Mouse (Mus musculus) liver, embryonic 14.5 days (tissue): ENCODE measurements around the gene Gfod1. TPM values are rescaled to one million over a fixed set of nuclear protein-coding genes. Genes with fewer than 3 reads are reported as not detected.

Source experiments
- ATAC-seq: fragments of 200-750 bp; cut with Nextera tagmentation; 2 replicates; pipeline ENCODE4 v1.8.0; 2017; ENCODE audit warnings: moderate number of reproducible peaks, mild to moderate bottlenecking, moderate library complexity; ENCODE audit not compliant: insufficient read depth
- DNase-seq, 3 experiments: peaks; one replicate each; pipeline ENCODE4 v3.0.0-alpha.2; 2012 to 2013; ENCODE audit warnings: low read depth in 3 of 3, low spot score in 3 of 3
- H3K27ac ChIP-seq: fragments of 300-500 bp; sonication (generic); 2 replicates; pipeline ENCODE4 v1.5.1; 2014; ENCODE audit warnings: moderate library complexity, mild to moderate bottlenecking, control low read depth, inconsistent platforms
- H3K27me3 ChIP-seq: fragments of 300-500 bp; sonication (generic); 2 replicates; pipeline ENCODE4 v1.6.1; 2014; ENCODE audit warnings: mild to moderate bottlenecking, low read length, moderate library complexity; ENCODE audit not compliant: control insufficient read depth, insufficient read depth
- H3K36me3 ChIP-seq: fragments of 300-500 bp; sonication (generic); replicated peaks from 2 replicates; pipeline ENCODE4 v1.6.1; 2014; ENCODE audit warnings: low read depth; ENCODE audit not compliant: control insufficient read depth, insufficient read depth
- H3K4me1 ChIP-seq, 2 experiments: fragments of 200-500 bp in 1 of 2; fragments of 300-500 bp in 1 of 2; sonication (generic) in 1 of 2; replicated peaks; 2 replicates each; pipeline ENCODE4 v1.6.1; 2012 to 2014; ENCODE audit warnings: antibody characterized with exemption in 1 of 2, inconsistent platforms in 1 of 2, low read length in 1 of 2; ENCODE audit not compliant: control insufficient read depth in 2 of 2, insufficient read depth in 2 of 2
- H3K4me2 ChIP-seq: fragments of 300-500 bp; sonication (generic); 2 replicates; pipeline ENCODE4 v1.6.1; 2014; ENCODE audit warnings: low read depth, mild to moderate bottlenecking, control low read depth, moderate library complexity
- H3K4me3 ChIP-seq, 2 experiments: fragments of 200-500 bp in 1 of 2; fragments of 300-500 bp in 1 of 2; sonication (generic) in 1 of 2; 2 replicates each; pipeline ENCODE4 v1.5.1; 2012 to 2014; ENCODE audit warnings: low read depth in 2 of 2, low read length in 2 of 2, mild to moderate bottlenecking in 2 of 2, control low read depth in 1 of 2, inconsistent platforms in 1 of 2, moderate library complexity in 1 of 2; ENCODE audit not compliant: insufficient read depth in 1 of 2
- H3K9ac ChIP-seq: fragments of 300-500 bp; sonication (generic); replicated peaks from 2 replicates; pipeline ENCODE4 v1.6.1; 2014; ENCODE audit warnings: mild to moderate bottlenecking, control low read depth, moderate library complexity
- H3K9me3 ChIP-seq: fragments of 300-500 bp; sonication (generic); 2 replicates; pipeline ENCODE4 v1.6.1; 2016; ENCODE audit warnings: low read length, mixed read lengths; ENCODE audit not compliant: control insufficient read depth
- CTCF ChIP-seq: IDR thresholded peaks from 2 replicates; pipeline ENCODE4 v1.5.1; 2016; ENCODE audit warnings: antibody characterized with exemption, low read depth, control low read depth
- EP300 ChIP-seq: IDR thresholded peaks from 2 replicates; pipeline ENCODE4 v1.6.1; 2016; ENCODE audit warnings: antibody characterized with exemption, low read depth
- WGBS: fragments of 180-500 bp; shearing (Covaris S2); extraction: QIAGEN DNeasy Blood & Tissue Kit; methylation state at CpG from one replicate; pipeline ENCODE4 v1.1.7; 2014; ENCODE audit not compliant: insufficient replicate concordance; 5-methylcytosine and 5-hydroxymethylcytosine counted together
- polyA plus RNA-seq, 2 experiments: library from polyadenylated mRNA; depleted of rRNA in 1 of 2; stranded (reverse) in 1 of 2; unstranded in 1 of 2; fragments of >200 nt; fragmentation: Nextera tagmentation in 1 of 2; extraction: Ambion mirVana in 1 of 2; gene quantifications; 2 replicates each; pipeline versions ENCODE4 v1.2.1 to v1.2.3; 2012 to 2014

Gfod1 gene
- polyA plus RNA-seq, 2 experiments = 0.41 to 0.42 TPM

DNA sequence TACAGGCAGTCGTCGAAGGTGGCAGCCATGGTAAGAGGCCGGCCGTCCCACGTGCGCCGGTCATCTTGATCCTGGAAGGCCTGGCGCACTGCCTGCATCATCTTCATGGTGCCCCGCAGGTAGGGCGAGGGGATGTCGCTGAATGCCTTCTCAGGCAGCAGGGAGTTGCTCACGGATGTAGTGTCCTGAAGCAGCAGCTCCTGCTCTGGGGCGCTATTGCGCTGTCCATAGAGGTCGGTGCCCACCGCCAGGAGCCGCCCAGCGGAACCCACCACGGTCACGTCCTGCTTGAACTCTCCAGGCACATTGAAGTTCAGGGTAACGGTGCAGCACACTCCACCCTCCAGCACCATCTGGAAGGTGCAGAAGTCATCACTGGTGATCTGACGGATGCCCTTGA lies 103.5 kb downstream of the Gfod1 start:
- Histone ChIP-seq H3K9ac (no peak overlapping the region), H3K27ac (no peak overlapping the region), H3K4me2 (no peak overlapping the region), H3K36me3 (no peaks in the 10 kb centered on the region), H3K9me3 (no peaks in the 10 kb centered on the region), H3K4me3 (no peak overlapping the region), H3K27me3 (no peaks in the 10 kb centered on the region; the same call in none of the 2 replicates), H3K4me1 (peaks cover 0 to 3% of the 10 kb centered on the region in 2 experiments; a peak in 1 of 4 replicates)
- ATAC-seq (no peak; the same call in 1 of the 2 replicates), DNase-seq (no peak)
- WGBS = 85% methylated on average over 22 of the region's 22 CpGs
- TF ChIP-seq CTCF = no peak
- no peak for TF ChIP-seq EP300

DNA sequence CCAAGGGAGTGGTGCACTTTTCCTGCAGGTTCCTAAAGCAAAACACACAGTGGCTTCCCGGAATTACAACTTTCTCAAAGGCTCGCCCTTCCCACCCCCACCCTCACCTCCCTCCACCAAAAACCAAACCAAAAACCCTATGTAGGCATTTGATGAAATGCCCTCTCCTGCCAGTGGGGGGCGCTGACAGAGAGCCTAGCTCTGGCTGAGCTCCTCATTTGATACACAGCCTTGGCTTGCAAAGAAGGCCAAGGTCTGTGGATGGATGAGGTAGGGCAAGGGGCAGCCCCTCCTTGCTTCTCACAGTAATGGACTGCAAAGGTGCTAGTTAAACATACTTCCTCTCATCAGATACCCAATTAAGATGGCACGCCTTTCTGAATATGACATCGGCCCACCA lies 104.2 kb downstream of the Gfod1 start:
- Histone ChIP-seq H3K36me3 (no peaks in the 10 kb centered on the region), H3K4me1 (peaks cover 0 to 3% of the 10 kb centered on the region in 2 experiments; a peak in 1 of 4 replicates), H3K27me3 (no peaks in the 10 kb centered on the region; the same call in none of the 2 replicates), H3K4me2 (no peak overlapping the region), H3K9me3 (no peaks in the 10 kb centered on the region), H3K27ac (no peak overlapping the region), H3K4me3 (no peak overlapping the region), H3K9ac (no peak overlapping the region)
- 49% methylated on average over 5 of the region's 5 CpGs for WGBS
- ATAC-seq (no peak), DNase-seq (no peak)
- TF ChIP-seq CTCF (peak; percentile 80), EP300 (no peak)

DNA sequence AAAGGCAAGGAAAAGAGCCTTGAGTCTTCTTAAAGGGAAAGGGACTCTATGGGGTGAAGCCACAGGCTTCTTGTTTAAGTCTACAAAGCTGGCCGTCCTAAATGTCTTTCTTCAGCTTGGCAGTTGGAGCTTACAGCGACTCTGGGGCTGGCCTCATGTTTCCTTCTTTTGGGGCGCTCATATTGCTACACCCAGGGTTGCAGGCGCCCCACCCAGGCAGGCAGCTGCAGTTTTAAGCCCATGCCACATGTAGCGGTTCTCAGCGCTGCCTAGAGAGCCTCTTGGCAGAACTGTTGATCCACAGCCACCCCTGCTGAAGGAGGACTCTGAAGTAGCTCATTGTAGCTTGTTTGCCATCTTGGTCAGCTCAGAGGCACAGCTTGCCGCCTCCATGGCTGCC lies 104.7 kb downstream of the Gfod1 start:
- ATAC-seq = no peak
- no peak overlapping the region for H3K4me3 ChIP-seq
- TF ChIP-seq CTCF (no peak), EP300 (no peak)
- DNase-seq = no peak
- peaks cover 0 to 3% of the 10 kb centered on the region in 2 experiments; a peak in 1 of 4 replicates for H3K4me1 ChIP-seq
- no peak overlapping the region for H3K27ac ChIP-seq
- 61% methylated on average over 7 of the region's 7 CpGs for WGBS
- H3K9me3 ChIP-seq = no peaks in the 10 kb centered on the region
- H3K9ac ChIP-seq = no peak overlapping the region
- H3K36me3 ChIP-seq = no peaks in the 10 kb centered on the region
- no peaks in the 10 kb centered on the region; the same call in none of the 2 replicates for H3K27me3 ChIP-seq
- no peak overlapping the region for H3K4me2 ChIP-seq

GRCm38 (mm10) chr13:43197187-43197586 lies 106.8 kb downstream of the Gfod1 start:
- H3K4me3 ChIP-seq = no peak overlapping the region
- no peaks in the 10 kb centered on the region for H3K36me3 ChIP-seq
- H3K9me3 ChIP-seq = no peaks in the 10 kb centered on the region
- H3K4me1 ChIP-seq = peaks cover 9 to 21% of the 10 kb centered on the region in 2 experiments
- ATAC-seq = no peak
- H3K27ac ChIP-seq = no peak overlapping the region
- H3K4me2 ChIP-seq = no peak overlapping the region
- WGBS = 37% methylated on average over 6 of the region's 6 CpGs
- H3K9ac ChIP-seq = no peak overlapping the region
- DNase-seq = no peak
- TF ChIP-seq CTCF = peak; percentile 63
- no peak for TF ChIP-seq EP300
- peaks cover 3% of the 10 kb centered on the region for H3K27me3 ChIP-seq

DNA sequence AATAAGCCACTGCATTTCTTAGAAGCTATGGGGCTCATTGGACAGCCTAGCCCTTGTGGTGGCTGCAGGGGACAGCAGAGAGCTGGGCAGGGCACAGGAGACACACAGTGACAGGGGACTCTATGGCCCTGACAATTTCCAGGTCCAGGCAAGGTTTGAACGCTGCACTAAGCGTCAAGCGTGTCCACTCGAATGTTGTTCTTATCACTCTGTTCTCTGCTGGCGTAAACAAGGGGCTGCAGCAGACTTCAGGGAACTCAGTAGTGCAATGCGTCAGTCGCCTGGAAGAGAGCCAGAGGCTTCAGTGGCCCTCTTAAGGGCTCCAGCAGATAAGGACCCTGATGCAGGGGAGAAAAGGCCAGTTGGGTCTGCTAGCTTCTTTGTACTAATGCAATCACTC lies 108.0 kb downstream of the Gfod1 start:
- peak; percentile 48 for TF ChIP-seq CTCF
- no peak for TF ChIP-seq EP300
- 9% methylated on average over 7 of the region's 7 CpGs for WGBS
- H3K4me2 ChIP-seq = no peak overlapping the region
- H3K36me3 ChIP-seq = no peaks in the 10 kb centered on the region
- DNase-seq (no peak), ATAC-seq (no peak)
- peaks cover 7% of the 10 kb centered on the region for H3K27me3 ChIP-seq
- H3K4me1 ChIP-seq = peaks cover 19 to 33% of the 10 kb centered on the region in 2 experiments
- H3K9ac ChIP-seq = no peak overlapping the region
- H3K4me3 ChIP-seq = no peak overlapping the region
- H3K9me3 ChIP-seq = no peaks in the 10 kb centered on the region
- H3K27ac ChIP-seq = no peak overlapping the region
